Mouse (Mus musculus): ENCODE measurements around the gene Ttyh3.

DNA sequence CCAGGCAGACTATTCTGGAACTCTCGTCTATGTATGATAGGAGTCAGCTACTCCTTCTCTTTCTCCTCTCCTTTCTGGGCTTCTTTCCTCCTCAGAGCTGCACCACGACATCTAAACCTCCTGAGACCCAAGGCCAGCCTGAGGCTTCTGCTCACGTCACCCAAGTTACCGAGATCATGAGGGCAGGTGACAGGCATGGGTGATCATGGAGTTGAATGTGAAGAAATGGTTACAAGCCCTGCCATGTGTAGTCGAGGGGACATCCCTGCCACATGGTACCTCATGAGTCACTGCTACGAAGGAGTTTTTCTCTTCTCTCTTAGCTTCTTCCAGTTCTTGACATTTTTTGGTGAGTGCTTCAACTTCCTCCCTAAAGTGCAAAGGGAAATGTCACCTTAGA lies 28.3 kb upstream of the Ttyh3 start:
- TF ChIP-seq CTCF (IDR thresholded peaks at IDR 0.05; ENCODE audit: low read depth) (no peak), EP300 (IDR thresholded peaks at IDR 0.05; ENCODE audit: low read depth) (no peak)
